Mouse (Mus musculus) stomach, embryonic 16.5 days (tissue): ENCODE measurements around the gene Taar6. TPM values are rescaled to one million over a fixed set of nuclear protein-coding genes. Genes with fewer than 3 reads are reported as not detected.

ENCODE experiments used
- ATAC-seq: fragments of 200-750 bp; cut with Nextera tagmentation; 2 replicates; pipeline ENCODE4 v1.8.0; 2017; ENCODE audit warnings: moderate number of reproducible peaks, moderate TSS enrichment; ENCODE audit not compliant: insufficient read depth, low FRiP score
- H3K27ac ChIP-seq: fragments of 300-500 bp; sonication (generic); 2 replicates; pipeline ENCODE4 v1.5.1; 2014; ENCODE audit warnings: low read length
- H3K27me3 ChIP-seq: fragments of 300-500 bp; sonication (generic); 2 replicates; pipeline ENCODE4 v1.6.1; 2014; ENCODE audit warnings: low read length, control low read depth, mixed read lengths; ENCODE audit not compliant: control insufficient read depth, insufficient read depth
- H3K36me3 ChIP-seq: fragments of 300-500 bp; sonication (generic); 2 replicates; pipeline ENCODE4 v1.6.1; 2014; ENCODE audit warnings: low read length; ENCODE audit not compliant: control insufficient read depth, insufficient read depth
- H3K4me1 ChIP-seq: fragments of 300-500 bp; sonication (generic); 2 replicates; pipeline ENCODE4 v1.6.1; 2014; ENCODE audit warnings: low read length, control low read depth, mixed read lengths; ENCODE audit not compliant: control insufficient read depth, insufficient read depth
- H3K4me2 ChIP-seq: fragments of 300-500 bp; sonication (generic); 2 replicates; pipeline ENCODE4 v1.6.1; 2014; ENCODE audit warnings: low read depth, low read length, mixed read lengths
- H3K4me3 ChIP-seq: fragments of 300-500 bp; sonication (generic); replicated peaks from 2 replicates; pipeline ENCODE4 v1.5.1; 2014; ENCODE audit warnings: mild to moderate bottlenecking, low read length
- H3K9ac ChIP-seq: fragments of 300-500 bp; sonication (generic); 2 replicates; pipeline ENCODE4 v1.6.1; 2014; ENCODE audit warnings: low read length
- H3K9me3 ChIP-seq: fragments of 300-500 bp; sonication (generic); replicated peaks from 2 replicates; pipeline ENCODE4 v1.6.1; 2016; ENCODE audit warnings: low read length, control low read depth; ENCODE audit not compliant: control insufficient read depth
- WGBS: fragments of 180-500 bp; shearing (Covaris S2); extraction: QIAGEN DNeasy Blood & Tissue Kit; methylation state at CpG from one replicate; pipeline ENCODE4 v1.1.7; 2014; 5-methylcytosine and 5-hydroxymethylcytosine counted together
- polyA plus RNA-seq: library from polyadenylated mRNA; unstranded; fragments of >200 nt; fragmentation: Nextera tagmentation; extraction: Ambion mirVana; gene quantifications from 2 replicates; pipeline ENCODE4 v1.2.1, GENCODE M21; 2015

Gene Taar6
- polyA plus RNA-seq, 1 experiment from 2014 or later: not detected

DNA sequence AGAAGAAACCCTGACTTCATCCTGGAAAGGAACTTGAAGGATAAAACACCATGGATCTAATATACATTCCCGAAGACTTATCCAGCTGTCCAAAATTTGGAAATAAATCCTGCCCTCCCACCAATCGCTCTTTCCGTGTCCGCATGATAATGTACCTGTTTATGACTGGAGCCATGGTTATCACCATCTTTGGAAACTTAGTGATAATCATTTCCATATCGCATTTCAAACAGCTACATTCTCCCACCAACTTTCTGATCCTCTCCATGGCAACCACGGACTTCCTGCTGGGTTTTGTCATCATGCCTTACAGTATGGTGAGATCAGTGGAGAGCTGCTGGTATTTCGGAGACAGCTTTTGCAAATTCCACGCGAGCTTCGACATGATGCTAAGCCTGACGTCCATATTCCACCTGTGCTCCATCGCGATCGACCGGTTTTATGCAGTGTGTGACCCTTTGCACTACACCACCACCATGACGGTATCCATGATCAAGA lies 35.9 kb downstream of the Taar6 start, which contains the start of gene Taar3:
Gene Taar3 (plus strand): TSS at position 51 of the 498 bp plus-strand sequence.
- Histone ChIP-seq H3K4me2 (no peak within 1 kb of the TSS), H3K9ac (no peak within 1 kb of the TSS), H3K4me1 (no peaks in the 10 kb centered on the region), H3K36me3 (no peaks in the 10 kb centered on the region), H3K4me3 (no peak within 1 kb of the TSS), H3K27ac (no peak within 1 kb of the TSS), H3K9me3 (no peaks in the 10 kb centered on the region), H3K27me3 (no peaks in the 10 kb centered on the region)
- ATAC-seq: no peak
- 86% methylated on average over 16 of the region's 16 CpGs for WGBS

DNA sequence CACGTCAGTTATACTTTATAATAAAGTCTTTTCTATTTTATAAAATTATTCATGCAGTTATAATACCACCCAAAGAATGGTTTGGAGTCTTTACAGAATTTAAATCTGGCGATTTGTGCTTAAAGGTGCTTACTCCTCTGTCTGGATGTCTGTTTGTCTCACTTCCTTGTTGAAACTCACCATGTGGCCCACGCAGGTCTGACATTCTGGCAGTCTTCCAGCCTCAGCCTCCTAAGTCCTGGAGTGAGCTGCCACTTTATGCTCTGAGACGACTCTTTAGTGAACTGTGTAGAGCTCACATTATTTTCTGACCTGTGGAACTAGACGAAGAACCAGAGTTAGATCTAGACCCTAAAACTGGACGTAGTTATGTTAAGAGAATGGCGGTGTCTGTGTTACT lies 37.4 kb downstream of the Taar6 start:
- no peak overlapping the region for H3K9ac ChIP-seq
- no peak overlapping the region for H3K4me3 ChIP-seq
- H3K9me3 ChIP-seq: no peaks in the 10 kb centered on the region
- no peak for ATAC-seq
- H3K4me2 ChIP-seq: no peak overlapping the region
- no peaks in the 10 kb centered on the region for H3K4me1 ChIP-seq
- WGBS: 42% methylated on average over 7 of the region's 7 CpGs
- H3K27ac ChIP-seq: no peak overlapping the region
- no peaks in the 10 kb centered on the region for H3K27me3 ChIP-seq
- H3K36me3 ChIP-seq: no peaks in the 10 kb centered on the region

DNA sequence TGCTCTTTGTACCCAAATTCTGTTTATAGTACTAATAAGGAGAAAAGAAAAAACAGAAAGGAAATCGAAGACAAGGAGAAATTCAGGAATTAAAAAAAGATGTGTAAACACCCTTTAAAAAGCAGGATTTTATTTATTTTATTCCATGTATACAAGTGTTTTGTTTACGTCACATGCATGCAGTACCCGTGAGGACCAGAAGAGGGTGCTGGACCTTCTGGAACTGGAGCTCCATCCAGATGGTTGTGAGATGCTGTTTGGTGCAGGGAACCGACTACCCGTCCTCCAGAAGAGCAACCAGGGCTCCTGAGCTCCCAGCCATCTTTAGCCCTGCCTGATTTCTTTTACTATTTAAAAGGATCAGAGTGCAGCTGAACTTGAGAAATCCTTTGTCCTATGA lies 43.0 kb downstream of the Taar6 start:
- H3K9ac ChIP-seq: no peak overlapping the region
- no peaks in the 10 kb centered on the region for H3K27me3 ChIP-seq
- H3K9me3 ChIP-seq: no peaks in the 10 kb centered on the region
- WGBS: 75% methylated on average over 5 of the region's 5 CpGs
- H3K27ac ChIP-seq: no peak overlapping the region
- ATAC-seq: no peak
- H3K4me3 ChIP-seq: no peak overlapping the region
- no peaks in the 10 kb centered on the region for H3K36me3 ChIP-seq
- H3K4me2 ChIP-seq: no peak overlapping the region
- no peaks in the 10 kb centered on the region for H3K4me1 ChIP-seq

DNA sequence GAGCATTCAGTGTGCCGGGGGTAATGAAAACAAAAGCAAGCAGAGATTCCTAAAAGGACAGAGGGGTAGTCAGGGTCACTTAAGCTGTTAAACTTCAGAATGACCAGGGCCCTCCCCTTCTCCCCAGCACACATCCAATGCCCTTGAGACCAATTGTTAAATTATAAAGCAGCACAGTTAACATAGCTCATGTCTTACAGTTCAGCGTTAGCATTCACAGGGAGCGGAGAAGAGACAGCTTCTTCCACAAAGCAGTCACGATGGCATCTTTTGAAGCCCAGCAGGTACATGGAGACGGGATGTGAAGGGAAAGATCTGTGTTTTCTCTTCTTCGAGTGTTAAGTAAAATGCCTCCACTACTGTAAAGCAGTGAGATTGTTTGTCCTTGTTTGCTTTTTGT lies 47.1 kb downstream of the Taar6 start, which contains the start of gene Taar2:
Gene Taar2 (plus strand): TSS at position 261 of the 400 bp plus-strand sequence.
- Histone ChIP-seq H3K4me2 (no peak within 1 kb of the TSS), H3K36me3 (no peaks in the 10 kb centered on the region), H3K9me3 (no peaks in the 10 kb centered on the region), H3K4me1 (no peaks in the 10 kb centered on the region), H3K4me3 (no peak within 1 kb of the TSS), H3K9ac (no peak within 1 kb of the TSS), H3K27me3 (no peaks in the 10 kb centered on the region), H3K27ac (no peak within 1 kb of the TSS)
- no peak for ATAC-seq
- WGBS: 54% methylated on average over 6 of the region's 6 CpGs

DNA sequence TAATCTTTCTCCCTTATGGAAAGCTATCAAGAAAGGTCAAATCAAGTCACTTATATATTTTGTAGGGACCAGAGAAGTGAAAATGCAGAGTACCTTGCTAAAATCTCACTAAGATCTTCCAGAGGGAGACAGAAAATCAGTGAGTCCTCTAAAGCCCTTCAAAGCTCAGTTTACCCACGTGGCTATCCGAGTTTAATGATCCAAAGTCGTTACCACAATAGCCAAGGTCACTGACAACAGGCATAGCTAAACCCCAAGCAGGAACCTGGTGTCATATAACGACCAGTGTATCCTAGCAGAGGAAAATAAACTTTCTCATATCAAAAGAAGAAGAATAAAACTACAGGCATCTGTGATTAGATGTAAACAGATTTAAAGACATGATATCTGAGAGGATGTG lies 47.8 kb downstream of the Taar6 start:
- no peak for ATAC-seq
- Histone ChIP-seq H3K4me1 (no peaks in the 10 kb centered on the region), H3K4me3 (no peak overlapping the region), H3K9me3 (no peaks in the 10 kb centered on the region), H3K4me2 (no peak overlapping the region), H3K36me3 (no peaks in the 10 kb centered on the region), H3K27ac (no peak overlapping the region), H3K9ac (no peak overlapping the region), H3K27me3 (no peaks in the 10 kb centered on the region)
- WGBS: 43% methylated on average over 4 of the region's 4 CpGs

Other genes starting within 250 kb of the Taar6 start
- 152 and 178 TPM in 2 replicates for gene Rps12, start 198.4 kb downstream of the Taar6 start, polyA plus RNA-seq
- 15.4 and 18.3 TPM in 2 replicates for gene Slc18b1, start 188.7 kb downstream of the Taar6 start, polyA plus RNA-seq
- gene Vnn3, start 134.2 kb downstream of the Taar6 start, polyA plus RNA-seq: 0.31 and 0.57 TPM in 2 replicates
- 2.0 and 2.9 TPM in 2 replicates for gene Vnn1, start 91.0 kb downstream of the Taar6 start, polyA plus RNA-seq
- gene Taar1, start 65.3 kb downstream of the Taar6 start, polyA plus RNA-seq: not detected in 2 replicates
- gene Taar2, start 47.1 kb downstream of the Taar6 start, polyA plus RNA-seq: 0.30 and 0.31 TPM in 2 replicates
- not detected in 2 replicates for gene Taar3, start 36.1 kb downstream of the Taar6 start, polyA plus RNA-seq
- gene Taar4, start 25.2 kb downstream of the Taar6 start, polyA plus RNA-seq: not detected in 2 replicates
- gene Taar5, start 14.9 kb downstream of the Taar6 start, polyA plus RNA-seq: not detected in 2 replicates
- not detected in 2 replicates for gene Taar7a, start 7.8 kb upstream of the Taar6 start, polyA plus RNA-seq
- gene Taar7b, start 14.3 kb upstream of the Taar6 start, polyA plus RNA-seq: not detected in 2 replicates
- not detected in 2 replicates for gene Taar7d, start 41.6 kb upstream of the Taar6 start, polyA plus RNA-seq
- gene Taar7e, start 52.0 kb upstream of the Taar6 start, polyA plus RNA-seq: not detected in 2 replicates
- gene Taar7f, start 63.9 kb upstream of the Taar6 start, polyA plus RNA-seq: not detected in 2 replicates
- not detected in 2 replicates for gene Taar8a, start 90.9 kb upstream of the Taar6 start, polyA plus RNA-seq
- gene Taar8b, start 106.6 kb upstream of the Taar6 start, polyA plus RNA-seq: not detected in 2 replicates
- gene Taar8c, start 116.3 kb upstream of the Taar6 start, polyA plus RNA-seq: not detected in 2 replicates
- gene Taar9, start 123.9 kb upstream of the Taar6 start, polyA plus RNA-seq: not detected in 2 replicates
- gene Stx7, start 163.7 kb upstream of the Taar6 start, polyA plus RNA-seq: 102 TPM in 2 replicates
- gene Moxd1, start 237.9 kb upstream of the Taar6 start, polyA plus RNA-seq: 11.0 and 11.3 TPM in 2 replicates